Mouse (Mus musculus) forebrain, embryonic 10.5 days (tissue): ENCODE data around the gene Tmem141. TPM values are rescaled to one million over a fixed set of nuclear protein-coding genes. Genes with fewer than 3 reads are reported as not detected.

Source experiments
- DNase-seq: peaks from one replicate; pipeline ENCODE4 v3.0.0-alpha.2; 2017; ENCODE audit warnings: low spot score; ENCODE audit errors: extremely low spot score
- H3K27ac ChIP-seq: fragments of 300-500 bp; sonication (generic); 2 replicates; pipeline ENCODE4 v1.5.1; 2016; ENCODE audit warnings: mild to moderate bottlenecking
- H3K27me3 ChIP-seq: fragments of 300-500 bp; sonication (generic); 2 replicates; pipeline ENCODE4 v1.6.1; 2016; ENCODE audit warnings: mild to moderate bottlenecking; ENCODE audit not compliant: poor library complexity, severe bottlenecking
- H3K36me3 ChIP-seq: fragments of 300-500 bp; sonication (generic); replicated peaks from 2 replicates; pipeline ENCODE4 v1.6.1; 2016; ENCODE audit warnings: mild to moderate bottlenecking, moderate library complexity
- H3K4me1 ChIP-seq: fragments of 300-500 bp; sonication (generic); 2 replicates; pipeline ENCODE4 v1.6.1; 2016
- H3K4me3 ChIP-seq: fragments of 300-500 bp; sonication (generic); 2 replicates; pipeline ENCODE4 v1.5.1; 2016; ENCODE audit warnings: mild to moderate bottlenecking, moderate library complexity
- H3K9me3 ChIP-seq: fragments of 300-500 bp; sonication (generic); 2 replicates; pipeline ENCODE4 v1.6.1; 2016; ENCODE audit warnings: mild to moderate bottlenecking, moderate library complexity
- WGBS: fragments of 180-500 bp; shearing (Covaris S2); methylation state at CpG from one replicate; pipeline ENCODE4 v1.1.7; 2016; 5-methylcytosine and 5-hydroxymethylcytosine counted together
- polyA plus RNA-seq: library from polyadenylated mRNA; unstranded; fragments of >200 nt; fragmentation: Nextera tagmentation; extraction: Ambion mirVana; gene quantifications from 2 replicates; pipeline ENCODE4 v1.2.1, GENCODE M21; 2016

Tmem141 gene
- polyA plus RNA-seq, 1 experiment from 2014 or later: 17.9 TPM

- Histone ChIP-seq H3K9me3 (no peaks in the 10 kb centered on the region), H3K4me1 (peaks cover 45% of the 10 kb centered on the region), H3K36me3 (peaks cover 53% of the 10 kb centered on the region), H3K4me3 (peak overlapping the region; percentile 72), H3K27me3 (peaks cover 28% of the 10 kb centered on the region), H3K27ac (no peak overlapping the region)
- WGBS: 85% methylated on average over 2 of the region's 2 CpGs
- no peak for DNase-seq
Observed at GRCm38 (mm10) chr2:25573068-25573467, 48.7 kb downstream of the Tmem141 start.

GRCm38 (mm10) chr2:25571221-25571620 lies 50.6 kb downstream of the Tmem141 start:
- DNase-seq: no peak
- 92% methylated on average over 4 of the region's 4 CpGs for WGBS
- Histone ChIP-seq H3K4me1 (peaks cover 31% of the 10 kb centered on the region), H3K36me3 (peaks cover 71% of the 10 kb centered on the region), H3K27ac (no peak overlapping the region), H3K4me3 (no peak overlapping the region), H3K27me3 (peaks cover 10% of the 10 kb centered on the region), H3K9me3 (no peaks in the 10 kb centered on the region)

Other genes starting within 250 kb of the Tmem141 start
- gene Sapcd2, start 249.7 kb downstream of the Tmem141 start, polyA plus RNA-seq: 93.7 and 96.1 TPM in 2 replicates
- 0.11 TPM in 1 of 2 replicates, not detected in the other for gene Entpd2, start 226.1 kb downstream of the Tmem141 start, polyA plus RNA-seq
- gene Npdc1, start 222.7 kb downstream of the Tmem141 start, polyA plus RNA-seq: 53.4 and 62.2 TPM in 2 replicates
- gene Fut7, start 198.7 kb downstream of the Tmem141 start, polyA plus RNA-seq: not detected in 2 replicates
- 8.8 and 9.0 TPM in 2 replicates for gene Abca2, start 193.3 kb downstream of the Tmem141 start, polyA plus RNA-seq
- 0.57 TPM in 2 replicates for gene Clic3, start 165.2 kb downstream of the Tmem141 start, polyA plus RNA-seq
- 12.4 and 15.5 TPM in 2 replicates for gene Paxx, start 160.9 kb downstream of the Tmem141 start, polyA plus RNA-seq
- 0.31 TPM in 1 of 2 replicates, not detected in the other for gene Ptgds, start 152.0 kb downstream of the Tmem141 start, polyA plus RNA-seq
- not detected in 2 replicates for gene Lcn12, start 128.1 kb downstream of the Tmem141 start, polyA plus RNA-seq
- 90.7 and 93.9 TPM in 2 replicates for gene Fbxw5, start 121.3 kb downstream of the Tmem141 start, polyA plus RNA-seq
- 6.3 and 7.2 TPM in 2 replicates for gene C8g, start 120.3 kb downstream of the Tmem141 start, polyA plus RNA-seq
- gene Traf2, start 75.1 kb downstream of the Tmem141 start, polyA plus RNA-seq: 40.2 and 42.6 TPM in 2 replicates
- gene Edf1, start 64.2 kb downstream of the Tmem141 start, polyA plus RNA-seq: 337 and 341 TPM in 2 replicates
- gene Mamdc4, start 47.2 kb downstream of the Tmem141 start, polyA plus RNA-seq: 5.0 and 7.0 TPM in 2 replicates
- 162 and 165 TPM in 2 replicates for gene Phpt1, start 46.8 kb downstream of the Tmem141 start, polyA plus RNA-seq
- gene Ajm1, start 40.2 kb downstream of the Tmem141 start, polyA plus RNA-seq: 0.02 TPM in 1 of 2 replicates, not detected in the other
- 78.3 and 80.8 TPM in 2 replicates for gene Rabl6, start 13.5 kb downstream of the Tmem141 start, polyA plus RNA-seq
- 0.09 TPM in 2 replicates for gene Ccdc183, start 4.3 kb downstream of the Tmem141 start, polyA plus RNA-seq
- gene Fcna, start 6.0 kb upstream of the Tmem141 start, polyA plus RNA-seq: 0.30 and 0.37 TPM in 2 replicates
- not detected in 2 replicates for gene Lcn8, start 31.1 kb upstream of the Tmem141 start, polyA plus RNA-seq
- not detected in 2 replicates for gene Lcn5, start 35.9 kb upstream of the Tmem141 start, polyA plus RNA-seq
- gene Lcn6, start 54.8 kb upstream of the Tmem141 start, polyA plus RNA-seq: not detected in 2 replicates
- not detected in 2 replicates for gene Lcn10, start 60.7 kb upstream of the Tmem141 start, polyA plus RNA-seq
- not detected in 2 replicates for gene Obp2a, start 78.0 kb upstream of the Tmem141 start, polyA plus RNA-seq
- gene Bmyc, start 84.7 kb upstream of the Tmem141 start, polyA plus RNA-seq: 75.6 and 76.1 TPM in 2 replicates
- not detected in 2 replicates for gene Obp2b, start 115.0 kb upstream of the Tmem141 start, polyA plus RNA-seq
- gene Lcn3, start 143.6 kb upstream of the Tmem141 start, polyA plus RNA-seq: not detected in 2 replicates
- not detected in 2 replicates for gene Lcn11, start 155.0 kb upstream of the Tmem141 start, polyA plus RNA-seq
- gene Gm13539, start 160.3 kb upstream of the Tmem141 start, polyA plus RNA-seq: not detected in 2 replicates
- gene Glt6d1, start 193.8 kb upstream of the Tmem141 start, polyA plus RNA-seq: not detected in 2 replicates
- gene Lcn9, start 201.1 kb upstream of the Tmem141 start, polyA plus RNA-seq: not detected in 2 replicates
- not detected in 2 replicates for gene Sohlh1, start 225.2 kb upstream of the Tmem141 start, polyA plus RNA-seq
- 0.40 and 1.4 TPM in 2 replicates for gene Kcnt1, start 241.7 kb upstream of the Tmem141 start, polyA plus RNA-seq